Mouse (Mus musculus) heart, postnatal 14 days (tissue): Measurements from ENCODE around the gene Itgb4. TPM values are rescaled to one million over a fixed set of nuclear protein-coding genes. Genes with fewer than 3 reads are reported as not detected.

ENCODE experiments used
- DNase-seq, 2 experiments: peaks; one replicate each; pipeline ENCODE4 v3.0.0; 2021 to 2022
- intact Hi-C: fragments of 180-260 bp; cut with DNase I; formaldehyde crosslinking; loops from one replicate; pipeline ENCODE4 v1.15.1; 2025
- total RNA-seq, 2 experiments: library from RNA; stranded (reverse); gene quantifications; 2 replicates each; pipeline ENCODE4 v1.2.3; 2021

Itgb4 gene
- total RNA-seq, 2 experiments from 2014 or later = 4.3 to 4.5 TPM

- intact Hi-C loops = no loop called here
- DNase-seq = no peak
These were observed 5.6 kb upstream of the Itgb4 start for GRCm38 (mm10) chr11:115968731-115969405.

- DNase-seq = no peak
- intact Hi-C loops = no loop called here
These were observed 4.4 kb upstream of the Itgb4 start for GRCm38 (mm10) chr11:115970006-115970673.

GRCm38 (mm10) chr11:115971016-115971415 is 3.5 kb upstream of the Itgb4 start:
- no peak for DNase-seq
- intact Hi-C loops = no loop called here

- DNase-seq = no peak
- intact Hi-C loops = no loop called here
These were observed 543 bp downstream of the Itgb4 start for GRCm38 (mm10) chr11:115975083-115975420.

- intact Hi-C loops = no loop called here
- no peak for DNase-seq
These were observed 1.0 kb downstream of the Itgb4 start for GRCm38 (mm10) chr11:115975544-115975943.

- no peak for DNase-seq
- intact Hi-C loops = no loop called here
These were observed 8.0 kb downstream of the Itgb4 start for GRCm38 (mm10) chr11:115982472-115982871.

- intact Hi-C loops = no loop called here
- no peak for DNase-seq
These were observed 8.8 kb downstream of the Itgb4 start for GRCm38 (mm10) chr11:115983291-115983690.

GRCm38 (mm10) chr11:115989686-115990085 is 15.2 kb downstream of the Itgb4 start:
- DNase-seq = no peak
- intact Hi-C loops = no loop called here

GRCm38 (mm10) chr11:115992098-115992497 is 17.6 kb downstream of the Itgb4 start:
- intact Hi-C loops = no loop called here
- no peak for DNase-seq

GRCm38 (mm10) chr11:115995256-115995655 is 20.7 kb downstream of the Itgb4 start:
- intact Hi-C loops = no loop called here
- no peak for DNase-seq

GRCm38 (mm10) chr11:115997047-115997446 is 22.5 kb downstream of the Itgb4 start:
- no peak for DNase-seq
- intact Hi-C loops = no loop called here

GRCm38 (mm10) chr11:115997662-115998061 is 23.2 kb downstream of the Itgb4 start:
- intact Hi-C loops = no loop called here
- no peak for DNase-seq

GRCm38 (mm10) chr11:115999027-115999426 is 24.5 kb downstream of the Itgb4 start:
- intact Hi-C loops = loop anchor here (1.0 kb wide), 1 partner anchor 59 kb away; no protein-coding TSS in a partner anchor
- no peak for DNase-seq

GRCm38 (mm10) chr11:115999538-116000143 is 25.1 kb downstream of the Itgb4 start:
- peak; percentile 76 to 85 for DNase-seq
- intact Hi-C loops = loop anchor here (1.0 kb wide), 1 partner anchor 59 kb away; no protein-coding TSS in a partner anchor

GRCm38 (mm10) chr11:116000607-116001006 is 26.1 kb downstream of the Itgb4 start:
- DNase-seq = no peak
- intact Hi-C loops = no loop called here

- intact Hi-C loops = no loop called here
- DNase-seq = no peak
These were observed 27.2 kb downstream of the Itgb4 start for GRCm38 (mm10) chr11:116001725-116002124.

- no peak for DNase-seq
- intact Hi-C loops = no loop called here
These were observed 28.4 kb downstream of the Itgb4 start for GRCm38 (mm10) chr11:116002894-116003293.

- no peak for DNase-seq
- intact Hi-C loops = no loop called here
These were observed 29.8 kb downstream of the Itgb4 start for GRCm38 (mm10) chr11:116004186-116004823.

- intact Hi-C loops = no loop called here
- DNase-seq = peak; percentile 89 to 90
These were observed 30.6 kb downstream of the Itgb4 start for GRCm38 (mm10) chr11:116004840-116005700.

GRCm38 (mm10) chr11:116005701-116006419 is 31.4 kb downstream of the Itgb4 start:
- no peak for DNase-seq
- intact Hi-C loops = no loop called here
